Mouse (Mus musculus) liver, adult 2 months (tissue): ENCODE data around the gene Zfp213. TPM values are rescaled to one million over a fixed set of nuclear protein-coding genes. Genes with fewer than 3 reads are reported as not detected.
"Not testable (repeated sequence)": the region's sequence is repeated elsewhere in the genome, so short reads cannot be mapped to it uniquely, and the experiment has no call there.

ENCODE experiments used
- DNase-seq: peaks from one replicate; pipeline ENCODE4 v3.0.0-alpha.2; 2011; ENCODE audit warnings: low read depth, low spot score; ENCODE audit errors: extremely low read depth
- H3K27ac ChIP-seq: fragments of 200-500 bp; replicated peaks from 2 replicates; pipeline ENCODE4 v1.5.1; 2012; ENCODE audit warnings: low read depth, mild to moderate bottlenecking, control low read depth, inconsistent platforms, low read length; ENCODE audit not compliant: insufficient read depth
- H3K27me3 ChIP-seq: fragments of 200-500 bp; 2 replicates; pipeline ENCODE4 v1.6.1; 2012; ENCODE audit warnings: mild to moderate bottlenecking, moderate library complexity, low read length, inconsistent platforms; ENCODE audit not compliant: control insufficient read depth, insufficient read depth
- H3K36me3 ChIP-seq: fragments of 200-500 bp; 2 replicates; pipeline ENCODE4 v1.6.1; 2012; ENCODE audit warnings: low read length, inconsistent platforms; ENCODE audit not compliant: control insufficient read depth, insufficient read depth
- H3K4me1 ChIP-seq: fragments of 200-500 bp; 2 replicates; pipeline ENCODE4 v1.6.1; 2011; ENCODE audit warnings: low read length; ENCODE audit not compliant: control insufficient read depth, insufficient read depth
- H3K4me3 ChIP-seq: fragments of 200-500 bp; 2 replicates; pipeline ENCODE4 v1.5.1; 2011; ENCODE audit warnings: low read depth, mild to moderate bottlenecking, control low read depth, low read length, moderate library complexity; ENCODE audit not compliant: insufficient read depth
- H3K79me2 ChIP-seq: fragments of 200-500 bp; 2 replicates; pipeline ENCODE4 v1.6.1; 2012; ENCODE audit warnings: inconsistent platforms, mild to moderate bottlenecking, low read length, moderate library complexity; ENCODE audit not compliant: control insufficient read depth, insufficient read depth
- H3K9ac ChIP-seq: fragments of 200-500 bp; 2 replicates; pipeline ENCODE4 v1.6.1; 2012; ENCODE audit warnings: low read depth, mild to moderate bottlenecking, control low read depth, inconsistent platforms, low read length
- CTCF ChIP-seq: fragments of 200-500 bp; IDR thresholded peaks from 2 replicates; pipeline ENCODE4 v1.5.1; 2011; ENCODE audit warnings: low read depth, low read length, control low read depth
- POLR2A ChIP-seq: fragments of 200-500 bp; IDR thresholded peaks from 2 replicates; pipeline ENCODE4 v1.6.1; 2011; ENCODE audit warnings: low read length, control low read depth; ENCODE audit not compliant: insufficient read depth; ENCODE audit errors: extremely low read depth
- WGBS: fragments of 180-500 bp; shearing (Covaris S2); methylation state at CpG from one replicate; pipeline ENCODE4 v1.1.7; 2018; 5-methylcytosine and 5-hydroxymethylcytosine counted together
- polyA plus RNA-seq: library from polyadenylated mRNA; depleted of rRNA; stranded (reverse); fragments of >200 nt; gene quantifications from 2 replicates; pipeline ENCODE4 v1.2.3, GENCODE M21; 2012
- total RNA-seq: library from RNA; depleted of rRNA; stranded (reverse); fragments of >200 nt; gene quantifications from 2 replicates; pipeline ENCODE4 v1.2.3, GENCODE M21; 2014

Gene Zfp213
- total and polyA plus RNA-seq, 2 experiments: 4.8 to 10.7 TPM

DNA sequence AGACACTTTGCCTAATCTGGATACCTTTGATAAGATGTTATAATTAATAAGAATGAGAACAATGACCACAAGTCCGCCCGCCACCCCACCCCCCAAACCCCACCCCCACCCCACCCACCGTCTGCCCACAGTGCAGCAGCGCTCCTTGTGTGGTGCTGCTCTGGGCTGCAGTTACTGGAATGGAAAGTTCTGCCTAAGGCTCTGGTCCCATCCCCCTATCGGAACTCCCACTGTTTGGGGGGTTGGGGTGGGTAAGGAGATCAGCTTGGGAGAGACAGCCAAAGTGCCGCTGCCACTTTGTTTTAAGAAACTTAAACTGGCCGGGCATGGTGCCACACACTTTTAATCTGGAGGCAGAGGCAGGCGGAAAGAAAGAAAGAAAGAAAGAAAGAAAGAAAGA is 39.0 kb upstream of the Zfp213 start:
- Histone ChIP-seq H3K36me3 (no peaks in the 10 kb centered on the region), H3K4me1 (peaks cover 3% of the 10 kb centered on the region), H3K4me3 (no peak overlapping the region), H3K79me2 (no peaks in the 10 kb centered on the region), H3K9ac (no peak overlapping the region), H3K27ac (no peak overlapping the region), H3K27me3 (no peaks in the 10 kb centered on the region)
- DNase-seq: no peak
- TF ChIP-seq CTCF (no peak), POLR2A (no peak)
- 65% methylated on average over 8 of the region's 8 CpGs for WGBS

GRCm38 (mm10) chr17:23601836-23602585 is 38.0 kb upstream of the Zfp213 start:
- no peaks in the 10 kb centered on the region for H3K36me3 ChIP-seq
- no peaks in the 10 kb centered on the region for H3K27me3 ChIP-seq
- no peak overlapping the region for H3K27ac ChIP-seq
- no peak for DNase-seq
- WGBS: 71% methylated on average over 10 of the region's 10 CpGs
- no peak overlapping the region for H3K9ac ChIP-seq
- peaks cover 3% of the 10 kb centered on the region for H3K4me1 ChIP-seq
- H3K79me2 ChIP-seq: no peaks in the 10 kb centered on the region
- H3K4me3 ChIP-seq: no peak overlapping the region
- no peak for TF ChIP-seq CTCF
- TF ChIP-seq POLR2A: no peak

DNA sequence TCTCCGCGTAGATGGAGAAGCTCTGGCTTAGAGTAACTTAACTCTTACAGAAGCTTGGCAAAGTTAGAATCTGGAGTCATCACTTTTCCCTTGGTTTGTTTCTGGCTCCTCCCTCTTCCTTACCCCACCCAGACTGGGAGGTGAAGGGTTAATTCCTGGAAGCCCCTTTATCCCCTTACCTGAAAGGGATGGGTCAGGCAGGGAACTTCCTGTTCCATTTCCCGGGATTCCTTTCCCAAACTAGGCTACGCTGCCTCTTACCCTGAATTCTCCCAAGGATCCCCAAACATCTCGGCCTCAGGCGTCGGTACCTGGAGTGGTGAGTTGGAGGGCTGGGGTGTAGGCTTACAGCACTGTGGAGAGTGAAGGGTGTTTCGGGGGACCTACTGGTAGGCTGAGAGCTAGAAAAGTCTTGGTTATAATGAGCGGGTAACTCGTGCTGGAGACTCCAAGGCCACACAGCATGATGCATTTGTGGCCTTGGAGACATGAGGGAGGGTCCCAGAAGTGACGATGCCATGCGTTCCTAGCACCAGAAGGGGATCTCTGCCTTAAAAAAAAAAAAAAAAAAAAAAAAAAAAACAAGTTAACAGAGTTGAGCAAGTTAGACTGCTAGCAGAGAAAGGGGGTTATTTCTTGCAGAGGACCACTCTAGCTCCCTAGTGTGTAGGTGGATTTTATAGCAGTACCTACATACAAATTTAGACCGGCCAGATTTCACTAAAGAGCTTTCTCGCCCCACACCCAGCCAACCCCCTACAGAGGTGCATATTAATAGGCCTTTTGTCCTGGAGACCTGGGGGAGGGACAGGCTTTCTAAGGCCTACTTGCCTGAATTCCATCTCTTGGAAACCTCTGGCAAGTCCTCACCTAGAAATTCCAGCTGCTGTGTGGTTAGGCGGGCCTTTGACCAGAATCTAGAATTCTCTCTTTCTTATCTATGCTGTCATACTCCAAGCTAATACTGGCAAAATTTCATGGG is 36.9 kb upstream of the Zfp213 start, which contains the start of gene Zscan10:
TSS of gene Zscan10 (plus strand) at position 216 of the 982 bp plus-strand sequence.
- Histone ChIP-seq H3K4me1 (peaks cover 3% of the 10 kb centered on the region), H3K27me3 (no peaks in the 10 kb centered on the region), H3K79me2 (no peaks in the 10 kb centered on the region), H3K36me3 (no peaks in the 10 kb centered on the region), H3K4me3 (no peak within 1 kb of the TSS), H3K9ac (no peak within 1 kb of the TSS), H3K27ac (no peak within 1 kb of the TSS)
- WGBS: 85% methylated on average over 15 of the region's 15 CpGs
- TF ChIP-seq POLR2A (no peak), CTCF (no peak)
- DNase-seq: no peak

- DNase-seq: no peak
- Histone ChIP-seq H3K4me3 (peak overlapping the region; percentile 56), H3K9ac (peak overlapping the region; percentile 66), H3K79me2 (no peaks in the 10 kb centered on the region), H3K4me1 (peaks cover 3% of the 10 kb centered on the region), H3K36me3 (no peaks in the 10 kb centered on the region), H3K27ac (peak overlapping the region; percentile 42), H3K27me3 (no peaks in the 10 kb centered on the region)
- WGBS: 31% methylated on average over 7 of the region's 7 CpGs
- no peak for TF ChIP-seq CTCF
These were observed 35.6 kb upstream of the Zfp213 start for GRCm38 (mm10) chr17:23599605-23600063.

- TF ChIP-seq POLR2A (peak; percentile 64), CTCF (no peak)
- WGBS: 4% methylated on average over 31 of the region's 31 CpGs
- Histone ChIP-seq H3K27me3 (no peaks in the 10 kb centered on the region), H3K79me2 (no peaks in the 10 kb centered on the region), H3K4me1 (peaks cover 3% of the 10 kb centered on the region), H3K27ac (peak within 1 kb of the TSS; percentile 42), H3K4me3 (peak within 1 kb of the TSS; percentile 56), H3K36me3 (no peaks in the 10 kb centered on the region), H3K9ac (peak within 1 kb of the TSS; percentile 66)
- peak; percentile 94 for DNase-seq
These were observed 34.8 kb upstream of the Zfp213 start, which contains the start of gene Zfp13 for GRCm38 (mm10) chr17:23598582-23599552. TSS of gene Zfp13 (minus strand) at chr17:23599487.

- H3K4me3 ChIP-seq, H3K36me3 ChIP-seq, H3K9ac ChIP-seq, DNase-seq, H3K27me3 ChIP-seq, H3K79me2 ChIP-seq, H3K4me1 ChIP-seq, H3K27ac ChIP-seq: not testable (repeated sequence)
- 83% methylated on average over 4 of the region's 4 CpGs for WGBS
These were observed 31.1 kb upstream of the Zfp213 start for GRCm38 (mm10) chr17:23595139-23595538.
